Mouse (Mus musculus): ENCODE results near the gene Mex3d. TPM values are rescaled to one million over a fixed set of nuclear protein-coding genes. Genes with fewer than 3 reads are reported as not detected.

Mex3d gene
- total and polyA plus RNA-seq, 3 experiments = 15.6 to 18.8 TPM; not detected in 1

DNA sequence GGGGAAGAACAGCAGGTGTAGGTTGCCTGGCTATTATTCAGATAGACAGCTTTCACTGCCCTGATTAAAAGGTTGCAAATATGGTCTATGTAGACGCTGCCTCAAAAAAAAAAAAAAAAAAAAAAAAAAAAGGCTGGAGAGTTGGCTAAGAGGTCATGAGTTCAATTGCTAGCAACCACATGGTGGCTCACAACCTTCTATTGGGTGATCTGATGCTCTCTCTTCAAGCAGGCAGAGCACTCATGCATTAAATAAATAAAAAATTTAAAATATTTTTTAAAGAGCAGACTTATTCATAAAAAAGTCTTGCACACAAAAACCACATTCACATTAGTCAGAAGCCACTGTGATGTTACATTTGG, 10.7 kb upstream of the Mex3d start:
- TF ChIP-seq POLR2A (IDR thresholded peaks at IDR 0.05; ENCODE audit: control insufficient read depth in 1 of 2, insufficient read depth in 1 of 2, low read depth in 1 of 2, low read length in 2 of 2, poor library complexity in 1 of 2) (no peak), ZNF384 (IDR thresholded peaks at IDR 0.05; ENCODE audit: low read depth, low read length) (peak; percentile 83)
- Histone ChIP-seq H3K9ac (ENCODE audit: control insufficient read depth, low read depth, low read length, poor library complexity, severe bottlenecking) (peak overlapping the region; percentile 97), H3K9me3 (replicated peaks; ENCODE audit: insufficient read depth, low read length) (no peaks in the 10 kb centered on the region), H3K4me1 (ENCODE audit: control insufficient read depth in 1 of 2, insufficient read depth in 2 of 2, low read length in 2 of 2) (peaks cover 0 to 26% of the 10 kb centered on the region in 2 experiments; a peak in 3 of 4 replicates), H3K27ac (ENCODE audit: control insufficient read depth, low read depth, low read length) (peak overlapping the region; percentile 90), H3K79me2 (ENCODE audit: control insufficient read depth, insufficient read depth, low read length, poor library complexity) (peaks cover 30% of the 10 kb centered on the region), H3K4me3 (ENCODE audit: control insufficient read depth in 1 of 2, insufficient read depth in 1 of 2, low read depth in 2 of 2, low read length in 2 of 2) (peak overlapping the region; percentile 58 to 69), H3K27me3 (ENCODE audit: control insufficient read depth in 1 of 2, insufficient read depth in 2 of 2, low read length in 2 of 2) (no peaks in the 10 kb centered on the region), H3K36me3 (ENCODE audit: control insufficient read depth in 1 of 2, insufficient read depth in 2 of 2, low read length in 2 of 2) (peaks cover 12 to 21% of the 10 kb centered on the region in 2 experiments)
- DNase-seq (ENCODE audit: low read depth, low spot score) = no peak

GRCm38 (mm10) chr10:80397524-80398173, 10.2 kb upstream of the Mex3d start:
- Histone ChIP-seq H3K36me3 (ENCODE audit: control insufficient read depth in 1 of 2, insufficient read depth in 2 of 2, low read length in 2 of 2) (peaks cover 12 to 21% of the 10 kb centered on the region in 2 experiments), H3K9ac (ENCODE audit: control insufficient read depth, low read depth, low read length, poor library complexity, severe bottlenecking) (peak overlapping the region; percentile 97), H3K4me1 (ENCODE audit: control insufficient read depth in 1 of 2, insufficient read depth in 2 of 2, low read length in 2 of 2) (peaks cover 0 to 26% of the 10 kb centered on the region in 2 experiments; a peak in 3 of 4 replicates), H3K9me3 (replicated peaks; ENCODE audit: insufficient read depth, low read length) (no peaks in the 10 kb centered on the region), H3K4me3 (ENCODE audit: control insufficient read depth in 1 of 2, insufficient read depth in 1 of 2, low read depth in 2 of 2, low read length in 2 of 2) (peak overlapping the region; percentile 58 to 69), H3K27ac (ENCODE audit: control insufficient read depth, low read depth, low read length) (peak overlapping the region; percentile 90), H3K27me3 (ENCODE audit: control insufficient read depth in 1 of 2, insufficient read depth in 2 of 2, low read length in 2 of 2) (no peaks in the 10 kb centered on the region), H3K79me2 (ENCODE audit: control insufficient read depth, insufficient read depth, low read length, poor library complexity) (peaks cover 30% of the 10 kb centered on the region)
- TF ChIP-seq USF2 (IDR thresholded peaks at IDR 0.05; ENCODE audit: borderline replicate concordance in 1 of 2, insufficient read depth in 1 of 2, low read depth in 1 of 2, low read length in 2 of 2) (no peak), RAD21 (IDR thresholded peaks at IDR 0.05; ENCODE audit: low read depth, low read length) (no peak), MAX (IDR thresholded peaks at IDR 0.05; ENCODE audit: low read length) (peak; percentile 37; the same call in 1 of the 2 replicates), MYB (IDR thresholded peaks at IDR 0.05; ENCODE audit: low read depth, low read length) (no peak), ZMIZ1 (IDR thresholded peaks at IDR 0.05; ENCODE audit: low read depth, low read length) (no peak), POLR2A (IDR thresholded peaks at IDR 0.05; ENCODE audit: control insufficient read depth in 1 of 2, insufficient read depth in 1 of 2, low read depth in 1 of 2, low read length in 2 of 2, poor library complexity in 1 of 2) (peak; percentile 31 to 48; a peak in 2 of 4 replicates), ZKSCAN1 (IDR thresholded peaks at IDR 0.05; ENCODE audit: low read depth, low read length) (0 out of 2 replicates have a peak, but pooled peaks have one; percentile 8), MXI1 (IDR thresholded peaks at IDR 0.05; ENCODE audit: low read depth, low read length) (0 out of 2 replicates have a peak, but pooled peaks have one; percentile 33), MAZ (IDR thresholded peaks at IDR 0.05; ENCODE audit: low read depth, low read length) (no peak)
- peak; percentile 50 for DNase-seq (ENCODE audit: low read depth, low spot score)

GRCm38 (mm10) chr10:80396822-80397523, 9.5 kb upstream of the Mex3d start:
- H3K36me3 ChIP-seq (ENCODE audit: control insufficient read depth in 1 of 2, insufficient read depth in 2 of 2, low read length in 2 of 2) = peaks cover 9 to 21% of the 10 kb centered on the region in 2 experiments
- no peaks in the 10 kb centered on the region for H3K9me3 ChIP-seq (replicated peaks; ENCODE audit: insufficient read depth, low read length)
- peak overlapping the region in 1 of 2 experiments; percentile 58; a peak in 2 of 4 replicates for H3K4me3 ChIP-seq (ENCODE audit: control insufficient read depth in 1 of 2, insufficient read depth in 1 of 2, low read depth in 2 of 2, low read length in 2 of 2)
- peak overlapping the region; percentile 97 for H3K9ac ChIP-seq (ENCODE audit: control insufficient read depth, low read depth, low read length, poor library complexity, severe bottlenecking)
- peaks cover 0 to 26% of the 10 kb centered on the region in 2 experiments; a peak in 3 of 4 replicates for H3K4me1 ChIP-seq (ENCODE audit: control insufficient read depth in 1 of 2, insufficient read depth in 2 of 2, low read length in 2 of 2)
- TF ChIP-seq ZKSCAN1 (IDR thresholded peaks at IDR 0.05; ENCODE audit: low read depth, low read length) (no peak), MEF2A (IDR thresholded peaks at IDR 0.05; ENCODE audit: extremely low read depth, insufficient replicate concordance, low read depth, low read length, poor library complexity, severe bottlenecking) (no peak), BHLHE40 (IDR thresholded peaks at IDR 0.05; ENCODE audit: borderline replicate concordance, low read depth, low read length) (no peak), SMC3 (IDR thresholded peaks at IDR 0.05; ENCODE audit: low read depth, low read length) (no peak), MXI1 (IDR thresholded peaks at IDR 0.05; ENCODE audit: low read depth, low read length) (no peak; the same call in 1 of the 2 replicates), E2F4 (IDR thresholded peaks at IDR 0.05; ENCODE audit: borderline replicate concordance, low read depth, low read length) (no peak)
- no peak overlapping the region for H3K27ac ChIP-seq (ENCODE audit: control insufficient read depth, low read depth, low read length)
- DNase-seq (ENCODE audit: low read depth, low spot score) = no peak
- no peaks in the 10 kb centered on the region for H3K27me3 ChIP-seq (ENCODE audit: control insufficient read depth in 1 of 2, insufficient read depth in 2 of 2, low read length in 2 of 2)
- H3K79me2 ChIP-seq (ENCODE audit: control insufficient read depth, insufficient read depth, low read length, poor library complexity) = peaks cover 30% of the 10 kb centered on the region
